Mouse (Mus musculus) CH12F3 (cell line): ENCODE data around the gene Tsga8.

Experiments used
- in situ Hi-C: fragments of 300-500 bp; cut with MboI; formaldehyde crosslinking; loops from 2 replicates; pipeline ENCODE4 v1.14.3; 2020; ENCODE audit warnings: low sequenced_read_pairs

The Tsga8 gene

DNA sequence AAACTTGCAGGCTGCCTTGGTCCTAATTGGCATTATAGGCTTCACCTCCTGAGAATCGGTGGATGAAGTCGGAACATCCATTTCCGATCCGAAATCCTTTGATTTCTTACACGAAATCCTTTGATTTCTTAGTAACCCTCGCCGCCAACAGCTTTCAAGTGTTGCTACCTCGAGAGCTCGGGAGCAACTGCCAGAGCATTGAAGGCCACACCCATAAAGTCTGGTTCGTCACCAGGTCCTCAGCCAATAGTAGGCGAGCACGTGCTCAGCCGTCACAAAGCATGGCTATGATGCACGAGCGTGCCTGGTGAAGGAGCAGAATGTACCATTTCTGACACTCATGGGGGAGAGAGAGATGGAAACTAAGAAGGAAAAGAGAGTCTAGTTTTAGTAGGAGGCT is at the start of gene Tsga8:
Tsga8 (minus strand) TSS at position 327 of the 400 bp plus-strand sequence.
- in situ Hi-C loops = no loop called here
